Mouse (Mus musculus) left cerebral cortex, postnatal 10 days (tissue): ENCODE data around the gene Spr. TPM values are rescaled to one million over a fixed set of nuclear protein-coding genes. Genes with fewer than 3 reads are reported as not detected.
A peak's percentile ranks its signal among the peaks of the same experiment; 100 is the strongest.
"Not testable (repeated sequence)": the region's sequence is repeated elsewhere in the genome, so short reads cannot be mapped to it uniquely, and the experiment has no call there.

Source experiments
- DNase-seq, 2 experiments: peaks; one replicate each; pipeline ENCODE4 v3.0.0; 2021 to 2022; ENCODE audit warnings: low spot score in 2 of 2, mixed read lengths in 1 of 2; ENCODE audit errors: extremely low spot score in 1 of 2
- intact Hi-C: fragments of 180-260 bp; cut with DNase I; formaldehyde crosslinking; loops from one replicate; pipeline ENCODE4 v1.15.1; 2025
- total RNA-seq, 2 experiments: library from RNA; stranded (reverse); gene quantifications; 2 replicates each; pipeline ENCODE4 v1.2.3; 2021

Spr gene
- 10 to 100 TPM; 39.0 to 41.6 TPM for total RNA-seq

DNA sequence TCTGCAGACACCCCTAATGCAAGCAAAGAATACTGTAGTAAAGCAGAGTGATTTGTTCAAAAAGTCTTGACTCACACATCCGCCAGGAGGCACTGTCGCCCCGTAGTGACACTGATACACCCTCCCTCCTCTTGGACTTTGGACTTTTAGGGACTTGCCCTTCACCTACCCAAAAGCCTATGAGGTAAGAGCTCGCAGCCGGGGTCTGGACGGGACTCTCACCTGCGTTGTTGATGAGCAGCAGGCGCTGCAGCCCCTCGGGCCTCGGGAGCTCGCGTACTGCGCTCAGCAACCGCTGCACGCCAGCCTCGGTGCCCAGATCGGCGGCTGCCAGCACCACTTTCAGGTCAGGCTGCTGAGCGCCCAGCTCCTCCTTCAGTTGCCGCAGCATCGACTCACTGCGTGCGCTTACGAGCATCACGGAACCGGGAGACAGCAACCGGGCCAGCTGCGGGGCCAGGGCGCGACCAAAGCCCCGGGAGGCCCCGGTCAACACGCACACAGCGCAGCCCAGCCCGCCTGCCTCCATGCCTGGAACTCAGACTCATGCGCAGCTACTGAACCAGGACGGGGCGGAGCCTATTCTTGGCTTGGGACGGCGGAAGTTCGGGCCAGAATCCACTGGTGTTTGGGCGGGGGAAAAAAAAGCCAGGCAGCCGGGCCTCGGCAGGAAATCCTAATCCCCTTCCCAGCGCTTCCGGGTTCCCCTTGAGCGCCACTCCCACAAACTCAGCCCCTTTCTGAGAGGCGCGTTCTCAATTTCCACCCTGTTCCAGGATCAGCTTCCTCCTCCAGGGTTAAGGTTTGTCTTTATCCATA lies at the start of gene Spr:
TSS of gene Spr (minus strand) at position 550 of the 819 bp plus-strand sequence.
- intact Hi-C loops = loop anchor here (5.0 kb wide), 1 partner anchor 1045 kb away; no protein-coding TSS in a partner anchor
- DNase-seq = peak; percentile 80 to 95

DNA sequence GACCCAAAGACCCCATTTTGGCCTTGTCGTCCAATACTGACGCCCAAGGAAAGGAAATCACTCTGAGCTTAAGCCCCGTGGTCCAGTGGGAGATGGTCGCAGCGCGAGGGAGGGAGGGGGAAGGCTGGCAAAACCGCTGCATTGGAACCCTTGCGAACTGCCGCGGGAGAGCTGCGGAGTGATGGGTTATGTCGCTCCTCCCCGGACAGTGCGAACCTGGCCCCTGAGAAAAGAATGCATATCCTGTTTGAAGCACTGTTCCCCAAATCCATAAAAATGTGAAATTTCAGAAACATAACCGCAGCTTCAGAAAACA lies 49.1 kb upstream of the Spr start:
- intact Hi-C loops = no loop called here

DNA sequence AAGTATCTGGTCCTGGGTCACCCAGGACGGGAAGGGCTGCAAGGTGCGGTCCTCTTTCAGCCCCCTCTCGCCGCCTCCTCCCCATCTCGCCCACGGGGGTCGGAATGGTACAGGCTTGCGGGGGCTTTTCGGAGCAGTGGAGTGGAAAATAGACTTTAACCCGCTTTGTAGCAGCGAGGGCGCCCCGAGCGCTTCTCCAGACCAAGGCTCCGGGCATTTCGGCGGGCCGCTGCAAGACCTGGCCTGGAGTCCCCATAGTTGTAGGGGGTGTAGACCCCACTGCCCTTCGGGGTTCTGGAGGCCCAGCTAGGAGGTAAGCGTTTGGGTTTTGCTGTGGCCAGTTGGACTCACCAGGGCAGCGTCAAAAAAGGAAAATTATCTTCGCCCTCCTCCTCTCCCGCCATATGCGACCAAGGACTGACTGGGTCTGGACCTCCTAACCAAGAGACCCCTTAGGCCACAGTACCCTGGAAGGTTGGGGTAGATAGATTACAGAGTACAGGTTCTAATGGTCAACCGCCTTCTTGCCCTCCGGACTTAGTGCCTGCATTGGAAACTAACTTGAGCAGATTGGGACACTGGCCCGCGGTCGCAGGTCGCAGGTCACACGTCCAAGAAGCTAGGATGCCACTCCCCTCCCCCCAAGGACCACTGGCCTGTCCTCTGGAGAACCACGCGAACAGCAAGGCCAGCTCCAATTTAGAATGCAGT lies 48.6 kb upstream of the Spr start:
- intact Hi-C loops = no loop called here
- no peak for DNase-seq

More for the DNA sequence above, 49.1 kb upstream of the Spr start:
- no peak for DNase-seq

DNA sequence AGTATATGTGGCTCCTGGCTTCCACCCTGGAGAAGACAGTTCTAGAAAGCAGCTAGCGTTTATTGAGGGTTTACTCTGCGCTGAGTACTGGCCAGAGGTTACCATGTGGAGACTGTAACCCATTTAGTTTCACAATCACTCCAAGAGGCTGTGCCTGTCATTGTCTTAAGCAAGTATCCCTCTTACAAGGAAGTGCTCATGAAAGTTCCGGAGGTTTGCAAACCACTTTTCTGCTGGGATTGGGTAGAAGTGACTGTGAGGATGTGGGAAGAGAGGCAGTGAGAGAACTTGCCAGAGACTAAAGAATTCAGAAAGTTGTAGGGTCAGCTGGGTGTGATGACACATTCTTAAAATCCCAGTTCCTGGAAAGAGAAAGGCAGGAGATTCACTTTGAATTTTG lies 46.4 kb upstream of the Spr start:
- intact Hi-C loops = no loop called here
- DNase-seq = no peak

DNA sequence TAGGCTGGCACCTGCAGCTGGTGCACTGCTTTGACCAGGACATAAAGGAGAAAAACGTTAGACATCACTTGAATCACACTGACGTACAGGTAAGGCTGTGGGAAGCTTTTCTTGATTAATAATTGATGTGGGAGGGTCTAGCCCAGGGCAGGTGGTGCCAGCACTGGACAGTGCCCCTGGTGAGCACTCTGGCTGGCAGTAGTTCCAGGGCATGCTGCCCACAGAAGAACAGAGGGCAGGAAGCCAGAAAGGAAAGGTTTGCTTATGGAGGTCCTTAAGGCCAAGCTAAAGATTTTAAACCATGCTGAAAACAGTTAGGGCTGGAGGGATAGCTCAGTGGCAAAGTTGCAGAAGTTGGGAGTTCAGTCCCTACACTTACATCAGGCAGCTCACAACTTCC lies 42.5 kb upstream of the Spr start:
- DNase-seq = no peak
- intact Hi-C loops = no loop called here

DNA sequence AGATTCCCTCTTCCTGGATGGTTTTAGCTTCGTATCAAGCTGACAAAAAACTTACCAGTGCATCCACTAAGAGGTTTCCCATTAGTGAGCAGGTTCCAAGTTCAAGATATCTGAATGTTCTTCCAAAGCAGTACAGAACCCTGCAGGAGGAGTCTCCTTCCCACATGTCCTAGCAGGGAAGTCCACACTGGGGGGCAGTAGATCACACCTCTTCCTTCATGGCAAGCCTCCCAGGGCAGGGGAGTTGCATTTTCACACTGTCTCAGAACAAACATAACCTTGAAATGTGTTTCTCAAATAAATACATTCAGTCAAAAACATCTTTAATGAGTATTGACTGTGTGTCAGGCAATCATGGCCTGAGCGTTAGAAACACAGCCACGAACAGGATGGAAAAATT lies 42.0 kb upstream of the Spr start:
- no peak for DNase-seq
- intact Hi-C loops = no loop called here

DNA sequence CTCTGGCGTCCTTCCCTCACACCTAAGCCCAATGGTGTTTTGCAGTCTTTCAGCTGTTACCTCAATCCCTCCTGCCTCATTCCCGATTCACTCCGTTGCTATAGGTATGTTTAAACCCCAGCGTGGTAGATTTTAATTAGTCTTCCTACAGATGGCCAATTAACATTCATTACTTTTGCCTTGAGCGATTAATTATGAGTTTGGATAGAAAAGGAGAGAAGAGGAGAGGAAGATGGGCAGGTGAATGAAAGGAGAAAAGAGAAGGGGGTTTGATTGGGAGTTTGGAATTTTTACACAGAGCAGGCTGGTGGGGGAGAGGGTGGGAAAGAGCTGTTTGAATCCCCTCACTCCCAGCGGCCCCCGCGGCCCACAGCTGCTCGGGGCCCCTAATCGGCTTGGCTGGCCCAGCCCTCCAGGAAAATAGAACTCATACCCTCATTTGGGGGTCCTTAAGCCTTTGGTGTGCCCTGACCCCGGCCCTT lies 27.9 kb upstream of the Spr start:
- DNase-seq = no peak
- intact Hi-C loops = no loop called here

DNA sequence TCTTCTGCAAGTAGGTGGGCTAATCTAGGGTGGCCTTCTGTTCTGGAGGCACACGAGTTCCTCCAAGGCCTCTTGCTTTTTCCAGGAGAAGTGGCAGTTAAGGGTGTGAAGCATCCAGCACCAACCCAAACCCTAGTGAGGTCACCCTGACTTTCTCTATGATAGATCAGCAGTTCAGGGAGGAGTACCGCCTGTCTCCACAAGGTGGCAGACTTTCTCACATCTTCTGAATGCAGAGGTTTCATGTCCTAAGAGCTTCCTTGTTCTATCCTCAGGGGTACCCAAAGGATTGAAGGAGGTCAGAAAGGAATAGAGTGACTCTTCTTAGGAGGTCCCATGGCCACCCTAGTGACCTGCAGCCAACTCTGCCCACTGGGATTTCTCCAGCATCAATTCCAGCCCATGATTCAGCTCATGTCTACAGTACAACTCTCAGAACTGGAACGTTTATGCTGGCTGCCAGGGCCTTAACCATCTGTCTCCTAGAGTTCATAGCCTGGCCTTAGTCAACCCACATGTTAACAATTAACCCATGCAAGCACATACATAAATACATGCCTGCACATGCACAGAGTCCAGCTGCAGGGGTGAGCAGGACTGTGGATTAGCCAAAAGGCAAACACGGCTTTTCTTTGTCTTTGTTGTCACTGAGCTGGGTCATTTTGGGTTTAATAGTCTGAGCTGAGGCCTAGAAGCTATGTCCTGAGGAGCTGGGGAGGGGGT lies 22.8 kb upstream of the Spr start:
- intact Hi-C loops = loop anchor here (5.0 kb wide), 2 partner anchors 77 to 232 kb away; no protein-coding TSS in a partner anchor
- peak; percentile 79 to 83 for DNase-seq

DNA sequence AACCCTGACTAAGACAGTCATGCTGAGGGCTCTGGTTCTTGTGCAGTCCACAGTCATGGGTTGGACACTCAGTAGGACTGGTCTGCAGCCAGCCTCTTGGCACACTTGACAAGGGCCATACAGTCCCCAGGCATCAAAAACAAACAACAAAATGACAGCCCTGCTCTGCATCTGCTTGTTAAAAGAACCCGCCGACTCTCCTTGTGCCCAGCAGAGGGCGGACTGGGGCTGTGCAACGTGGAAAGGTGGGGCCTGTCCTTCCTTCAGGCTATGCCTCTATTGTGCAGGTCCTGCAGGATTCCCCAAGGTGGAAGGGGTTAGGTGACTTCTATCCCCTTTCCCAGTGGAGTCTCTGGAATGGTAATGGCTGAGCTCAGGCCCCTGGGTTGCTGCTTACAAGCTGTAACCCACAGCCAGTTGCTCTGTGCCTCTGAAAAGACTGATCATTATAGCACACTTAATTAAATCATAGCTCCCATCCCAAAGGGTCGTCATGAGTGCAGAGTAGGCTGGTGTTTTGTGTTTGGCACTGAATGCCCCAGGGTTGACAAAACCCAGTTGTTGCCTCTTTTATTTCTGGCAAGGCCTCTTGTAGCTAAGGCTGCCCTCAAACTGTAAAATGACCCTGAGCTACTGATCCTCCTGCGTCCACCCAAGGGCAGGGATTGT lies 21.7 kb upstream of the Spr start:
- peak; percentile 56 to 60 for DNase-seq
- intact Hi-C loops = loop anchor here (5.0 kb wide), 1 partner anchor 248 kb away; no protein-coding TSS in a partner anchor

DNA sequence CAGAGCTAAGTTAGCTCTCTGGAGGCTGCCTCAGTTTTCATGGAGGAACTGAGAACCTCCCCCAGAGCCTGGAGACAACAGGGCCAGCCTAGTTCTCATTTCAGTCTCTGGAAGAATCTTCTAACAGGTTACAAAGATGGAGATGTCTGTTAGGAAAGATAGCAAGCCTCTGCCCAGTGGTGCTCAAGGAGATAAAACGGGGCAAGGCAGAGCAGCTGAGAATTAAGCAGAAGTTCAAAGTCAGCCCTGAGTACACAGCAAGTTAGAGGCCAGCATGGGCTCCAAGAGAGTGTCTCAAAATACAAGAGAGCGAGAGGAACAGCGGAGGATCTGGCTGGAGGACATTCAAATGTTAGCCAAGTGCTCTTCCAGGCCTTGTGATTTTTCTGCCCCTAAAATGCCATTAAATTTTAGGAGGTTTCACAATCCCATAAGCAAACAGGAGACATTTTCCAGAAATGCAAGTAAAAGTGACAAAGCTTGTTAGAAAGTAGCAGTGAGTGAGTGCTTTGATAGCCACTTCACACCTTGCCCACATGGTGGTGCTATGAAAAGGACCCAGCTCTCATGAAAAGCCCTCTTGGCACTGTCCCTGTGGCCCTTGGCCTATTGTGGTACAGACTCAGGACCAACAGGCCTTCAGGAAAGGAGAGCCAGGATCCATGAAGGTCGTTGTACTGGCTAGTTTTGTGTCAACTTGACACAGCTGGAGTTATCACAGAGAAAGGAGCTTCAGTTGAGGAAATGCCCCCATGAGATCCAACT lies 20.7 kb upstream of the Spr start:
- DNase-seq = not testable (repeated sequence)
- intact Hi-C loops = loop anchor here (5.0 kb wide), 1 partner anchor 249 kb away; no protein-coding TSS in a partner anchor

DNA sequence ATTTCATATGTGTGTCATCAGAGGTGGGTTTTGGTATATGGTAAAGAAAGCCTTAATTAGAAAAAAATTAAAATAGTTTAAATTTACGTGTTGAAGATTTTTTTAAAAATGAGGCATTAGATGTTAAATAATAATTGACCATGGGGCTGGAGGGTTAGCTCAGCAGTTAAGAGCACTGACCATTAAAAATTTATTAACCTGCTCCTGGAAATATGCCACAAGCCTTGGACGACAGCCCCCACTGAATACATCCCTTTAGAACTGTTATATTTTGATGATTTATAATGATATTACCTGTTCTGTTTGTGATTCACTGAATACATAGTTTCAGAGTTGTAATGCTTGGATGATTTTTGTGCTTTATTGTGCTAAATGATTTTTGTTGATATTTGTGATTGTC lies 19.0 kb upstream of the Spr start:
- intact Hi-C loops = loop anchor here (5.0 kb wide), 1 partner anchor 251 kb away; no protein-coding TSS in a partner anchor
- not testable (repeated sequence) for DNase-seq

DNA sequence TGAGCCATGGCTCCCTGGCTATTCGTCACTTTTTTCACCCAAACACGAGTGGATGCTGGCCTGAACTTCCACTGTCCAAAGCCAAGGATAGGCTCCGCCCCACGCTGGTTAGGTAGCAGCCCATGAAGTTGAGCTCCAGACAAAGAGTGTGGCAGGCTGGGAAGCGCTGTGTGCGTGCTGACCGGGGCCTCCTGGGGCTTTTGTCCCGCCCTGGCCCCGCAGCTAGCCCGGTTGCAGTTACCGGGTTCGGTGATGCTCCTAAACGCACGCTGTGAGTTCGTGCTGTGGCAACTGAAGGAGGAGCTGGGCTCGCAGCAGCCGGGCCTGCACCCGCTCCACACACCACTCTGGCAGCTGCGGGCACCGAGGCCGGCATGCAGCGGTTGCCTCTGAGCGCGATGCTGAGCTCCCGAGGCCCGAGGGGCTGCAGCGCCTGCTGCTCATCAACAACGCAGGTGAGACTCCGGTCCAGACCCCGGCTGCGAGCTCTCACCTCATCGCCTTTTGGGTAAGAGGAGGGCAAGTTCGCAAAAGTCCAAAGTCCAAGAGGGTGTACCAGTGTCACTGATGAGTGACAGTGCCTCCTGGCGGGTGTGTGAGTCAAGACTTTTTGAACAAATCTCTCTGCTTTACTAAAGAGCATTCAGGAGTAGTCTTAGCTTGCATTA lies 17.4 kb upstream of the Spr start:
- intact Hi-C loops = loop anchor here (5.0 kb wide), 1 partner anchor 252 kb away; no protein-coding TSS in a partner anchor
- peak in 1 of 2 experiments; percentile 46 for DNase-seq

DNA sequence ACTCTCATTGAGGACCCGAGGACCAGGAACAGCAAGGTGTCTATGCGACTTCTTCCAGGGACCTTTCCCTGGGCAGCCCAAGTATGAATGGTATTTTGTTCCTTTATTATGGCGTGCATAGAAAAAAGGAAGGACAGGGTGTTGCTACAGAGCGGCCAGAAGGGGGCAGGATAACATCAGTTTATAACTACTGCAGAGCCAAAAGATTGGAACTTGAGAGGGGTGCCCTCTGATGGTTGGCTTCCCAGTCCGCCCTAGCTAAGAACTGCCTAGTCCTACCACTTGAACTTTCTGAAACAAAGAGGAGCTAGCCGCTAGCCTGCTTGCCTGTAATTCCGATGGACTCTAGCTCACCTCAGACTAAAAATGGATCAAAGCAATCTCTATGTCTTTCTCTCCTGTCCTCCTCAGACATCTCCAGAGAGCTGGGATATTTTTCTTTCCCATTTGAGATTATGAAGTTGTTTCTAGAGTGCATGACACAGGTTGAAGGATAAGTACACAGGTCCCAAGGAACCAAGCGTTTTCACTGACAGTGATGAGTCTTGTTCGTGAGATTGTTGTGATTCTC lies 16.5 kb upstream of the Spr start:
- peak; percentile 76 to 84 for DNase-seq
- intact Hi-C loops = no loop called here

DNA sequence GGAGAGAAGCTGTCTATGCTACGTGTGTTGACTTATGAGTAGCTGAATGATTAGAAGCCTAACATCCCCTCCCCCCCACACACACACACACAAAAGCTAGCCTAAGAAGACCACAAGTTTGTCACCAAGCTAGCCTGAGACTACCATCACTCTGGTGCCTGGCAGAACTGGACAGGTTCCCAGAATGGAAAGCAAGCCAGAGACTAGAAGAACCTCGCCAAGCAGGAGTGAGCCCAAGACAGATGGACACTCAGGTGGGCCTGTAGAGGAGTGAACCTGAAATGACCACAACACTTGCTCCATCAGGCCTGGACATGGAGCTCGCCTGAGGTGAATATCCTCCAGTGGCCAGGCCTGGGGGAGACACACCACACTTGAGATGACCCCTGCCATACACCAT lies 12.8 kb upstream of the Spr start:
- intact Hi-C loops = no loop called here

DNA sequence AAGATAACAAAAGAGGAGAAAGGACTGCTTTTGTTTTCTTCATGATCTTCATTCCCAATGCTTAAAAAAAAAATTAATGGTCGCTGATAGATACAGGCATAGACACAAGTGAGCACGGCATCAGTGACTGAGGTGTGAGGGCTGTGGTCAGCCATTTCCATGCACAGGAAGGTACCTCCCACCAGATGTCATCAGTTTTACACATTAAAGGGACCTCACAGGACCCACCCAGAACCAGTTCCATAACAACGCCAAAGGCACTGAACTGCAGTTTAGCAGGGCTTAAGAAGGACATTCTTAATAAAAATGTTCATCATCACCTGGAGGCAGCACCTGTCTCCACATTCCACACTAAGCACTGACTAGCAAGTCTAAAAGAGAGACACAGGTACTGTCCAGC lies 10.1 kb upstream of the Spr start:
- intact Hi-C loops = no loop called here

More for the DNA sequence above, 12.8 kb upstream of the Spr start:
- no peak for DNase-seq

DNA sequence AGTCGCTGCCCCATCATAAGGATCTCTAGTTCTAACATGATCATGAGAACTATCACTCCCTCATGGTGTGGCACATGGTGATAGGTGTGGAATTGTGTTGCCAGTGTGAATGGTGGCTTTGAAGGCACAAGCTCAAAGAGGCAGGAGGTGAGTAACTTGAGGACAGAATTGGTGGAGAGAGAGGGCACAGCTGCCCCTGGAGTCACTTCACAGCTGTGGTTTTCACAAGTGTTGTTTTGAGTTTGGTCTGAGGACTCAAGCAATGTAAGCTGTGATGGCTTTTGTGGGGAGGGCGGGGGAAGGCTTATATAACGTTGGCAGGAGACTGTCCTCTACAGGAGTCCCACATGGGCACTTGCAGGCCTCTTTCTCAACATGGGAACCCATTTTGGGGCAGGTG lies 6.9 kb upstream of the Spr start:
- intact Hi-C loops = no loop called here
- DNase-seq = no peak

More for the DNA sequence above, 10.1 kb upstream of the Spr start:
- DNase-seq = no peak

DNA sequence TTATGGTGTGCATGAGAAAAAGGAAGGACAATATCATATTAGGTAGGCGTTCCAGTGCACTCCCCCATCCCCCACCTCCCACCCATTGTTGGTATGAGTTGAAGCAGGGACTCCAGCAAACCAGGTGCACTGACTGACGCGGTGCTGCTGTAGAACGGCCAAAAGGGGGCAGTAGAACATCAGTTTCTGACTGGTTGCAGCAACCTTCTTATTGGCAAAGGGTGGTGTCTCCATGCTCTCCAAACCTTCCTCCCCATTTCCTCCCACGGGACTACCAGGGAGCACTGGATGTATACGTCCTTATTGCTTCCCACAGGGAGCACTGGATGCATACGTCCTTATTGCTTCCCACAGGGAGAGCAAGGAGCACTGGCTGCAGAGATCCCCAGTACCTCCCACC lies 3.4 kb upstream of the Spr start:
- intact Hi-C loops = not testable (repeated sequence)

More for the DNA sequence above, 3.4 kb upstream of the Spr start:
- peak in 1 of 2 experiments; percentile 58 for DNase-seq
